Mouse (Mus musculus): ENCODE results near the gene Gpi1.
"Not testable (repeated sequence)": the region's sequence is repeated elsewhere in the genome, so short reads cannot be mapped to it uniquely, and the experiment has no call there.

Gpi1 gene

DNA sequence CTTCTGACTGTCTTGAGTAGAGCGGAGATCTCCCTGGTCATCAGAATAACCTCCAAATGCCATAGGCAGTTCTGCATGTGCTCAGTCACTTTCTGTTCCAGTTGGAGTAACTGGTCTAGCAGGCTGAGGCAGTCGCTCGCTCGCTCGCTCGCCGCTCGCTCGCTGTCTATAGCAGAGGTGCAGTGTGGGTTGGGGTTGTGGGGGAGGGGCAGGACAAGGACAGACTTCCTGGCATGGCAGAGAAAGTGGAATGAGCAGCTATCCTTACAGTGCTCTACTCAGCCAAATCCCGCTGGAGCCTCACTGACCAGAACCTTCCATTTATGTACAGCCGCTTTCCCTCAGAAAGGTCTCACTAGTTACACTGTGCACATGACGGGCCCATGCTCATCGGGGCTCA is 46.8 kb downstream of the Gpi1 start:
- in situ Hi-C loops (cut with MboI), result no loop called here

DNA sequence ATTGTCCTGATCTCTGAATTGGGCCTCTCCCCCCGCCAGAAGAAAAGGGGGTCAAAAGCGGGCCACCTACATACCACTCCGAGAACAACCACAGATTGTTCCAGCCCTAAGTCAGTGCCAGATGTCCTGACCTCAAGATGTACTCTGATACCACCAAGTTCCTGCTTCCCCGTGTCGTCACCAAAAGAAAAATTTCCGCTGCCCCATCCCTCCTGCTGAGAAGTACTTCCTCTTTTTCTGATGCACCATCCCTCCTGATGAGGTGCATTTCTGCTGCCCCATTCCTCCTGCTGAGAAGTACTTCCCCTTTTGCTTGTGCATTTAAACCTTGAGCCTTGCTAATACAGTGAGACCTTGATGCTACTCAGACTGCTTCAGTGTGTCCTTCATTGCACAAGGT is 53.9 kb downstream of the Gpi1 start:
- in situ Hi-C loops (cut with MboI), result not testable (repeated sequence)

GRCm38 (mm10) chr7:34172251-34172650 is 57.9 kb downstream of the Gpi1 start:
- in situ Hi-C loops (cut with MboI), result no loop called here

DNA sequence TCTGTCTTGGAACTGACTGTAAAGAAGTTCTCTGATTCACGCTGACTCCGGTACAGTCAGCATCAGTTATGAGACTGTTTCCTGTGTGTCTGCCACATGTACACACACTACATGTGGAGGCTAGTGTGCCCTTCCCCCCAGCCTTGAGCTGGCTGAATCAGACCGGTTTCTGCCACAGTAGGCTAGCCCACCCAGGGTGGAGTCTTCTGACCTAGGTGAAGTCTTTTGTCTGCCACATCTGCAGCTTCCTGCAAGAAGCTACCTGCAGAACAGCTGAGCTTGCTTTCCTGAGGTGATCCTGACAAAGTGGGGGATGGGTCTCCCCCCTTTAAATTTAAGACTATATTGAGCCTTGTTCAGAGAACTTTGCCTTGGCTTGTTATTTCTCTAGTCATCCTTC is 60.7 kb downstream of the Gpi1 start, which contains the start of gene Uba2:
Gene Uba2 (minus strand): TSS at position 146 of the 400 bp plus-strand sequence.
- in situ Hi-C loops (cut with MboI), result no loop called here

DNA sequence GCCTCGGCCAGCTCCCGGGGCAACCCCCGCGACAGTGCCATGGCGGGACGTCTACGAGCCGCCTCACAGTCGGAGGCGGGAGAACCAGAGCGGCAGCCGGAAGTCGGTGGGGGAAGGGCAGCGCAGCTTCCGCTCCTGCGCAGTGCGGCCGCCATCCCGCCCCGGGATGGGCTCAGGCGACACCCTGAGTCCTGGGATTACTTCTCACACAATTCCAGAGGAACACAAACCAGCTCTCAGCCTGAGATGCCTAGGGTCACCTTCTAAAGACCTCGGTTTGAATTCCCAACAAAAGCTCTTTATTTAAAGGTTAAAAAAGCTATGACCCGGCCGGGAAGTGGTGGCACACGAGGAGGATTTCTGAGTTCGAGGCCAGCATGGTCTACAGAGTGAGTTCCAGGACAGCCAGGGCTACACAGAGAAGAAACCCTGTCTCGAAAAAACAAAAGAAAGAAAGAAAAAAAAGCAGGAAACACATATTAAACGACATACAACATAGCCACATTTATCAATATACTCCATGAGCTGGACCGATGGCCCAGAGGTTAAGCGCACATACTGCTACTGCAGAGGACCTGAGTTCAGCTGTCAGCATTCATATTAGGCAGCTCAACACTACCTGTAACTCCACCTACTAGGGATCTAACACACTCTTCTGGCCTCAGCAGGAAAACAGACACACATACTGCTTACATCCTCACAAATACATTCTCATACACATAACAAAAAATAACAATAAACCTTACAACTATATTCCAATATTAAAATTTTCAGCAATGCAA is 61.5 kb downstream of the Gpi1 start:
- in situ Hi-C loops (cut with MboI), result no loop called here

DNA sequence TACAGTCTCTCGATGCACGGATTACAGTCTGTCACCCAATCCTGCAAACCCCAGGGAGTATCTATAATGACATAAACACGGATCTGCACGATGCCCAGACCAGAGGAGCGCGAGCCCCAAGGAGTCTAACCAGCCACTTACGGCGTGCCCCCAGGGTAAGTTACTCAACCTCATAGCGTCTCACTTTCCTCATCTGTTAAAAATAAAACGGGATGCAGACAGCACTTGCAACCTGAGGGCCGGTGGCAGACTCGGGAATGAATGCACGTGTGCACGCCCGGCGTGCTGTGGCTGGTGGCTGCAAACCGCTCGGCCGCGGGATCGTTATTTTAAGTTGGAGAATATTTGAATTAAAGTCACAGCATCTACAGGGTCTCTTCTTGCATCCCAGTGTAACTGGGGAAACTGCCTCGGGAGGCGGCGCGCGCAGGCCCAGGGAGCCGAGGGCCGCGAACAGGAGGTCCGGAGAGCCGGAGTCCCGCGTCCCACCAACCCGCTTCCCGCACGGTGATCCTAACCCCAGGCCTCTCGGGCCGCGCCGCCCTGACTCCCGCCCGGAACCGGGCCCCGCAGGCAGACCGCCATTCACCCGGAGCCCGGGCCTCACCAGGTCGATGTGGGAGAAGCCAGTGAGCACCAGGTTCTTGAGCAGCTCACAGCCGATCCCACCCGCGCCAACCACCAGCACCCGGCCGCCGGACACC is 62.2 kb downstream of the Gpi1 start:
- in situ Hi-C loops (cut with MboI), result no loop called here

- in situ Hi-C loops (cut with MboI), result no loop called here
Observed at GRCm38 (mm10) chr7:34166850-34167249, 63.3 kb downstream of the Gpi1 start.

- in situ Hi-C loops (cut with MboI), result no loop called here
Observed at GRCm38 (mm10) chr7:34165999-34166398, 64.1 kb downstream of the Gpi1 start.

- in situ Hi-C loops (cut with MboI), result no loop called here
Observed at GRCm38 (mm10) chr7:34164671-34165070, 65.5 kb downstream of the Gpi1 start.

- in situ Hi-C loops (cut with MboI), result no loop called here
Observed at GRCm38 (mm10) chr7:34159167-34159566, 71.0 kb downstream of the Gpi1 start.

DNA sequence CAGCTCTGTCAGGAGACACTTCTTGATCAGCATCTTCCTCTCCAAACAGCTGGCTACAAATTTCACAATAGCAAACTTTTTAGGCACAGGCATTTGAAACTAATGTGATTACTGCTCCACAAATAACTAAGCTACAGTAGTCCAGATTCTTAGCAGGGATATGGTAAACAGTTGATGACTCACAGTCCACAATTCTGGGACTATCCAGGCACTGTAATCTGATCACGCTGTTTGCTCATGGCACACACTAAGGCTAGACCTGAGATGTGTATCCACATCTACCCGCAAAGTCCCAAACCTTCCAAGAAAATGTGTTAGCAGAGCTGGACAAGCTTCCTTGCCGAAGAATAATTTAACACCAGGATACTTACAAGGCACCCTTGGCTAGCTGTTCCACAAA is 72.1 kb downstream of the Gpi1 start:
- in situ Hi-C loops (cut with MboI), result no loop called here
